Mouse (Mus musculus) c-Kit-negative CD71-positive TER-119-positive erythroid progenitor cells, embryonic 14.5 days (primary cell): ENCODE results near the gene Il27.

ENCODE experiments used
- DNase-seq: peaks from one replicate; pipeline ENCODE4 v3.0.0-alpha.2; 2013; ENCODE audit warnings: low read depth, low spot score

Gene Il27

GRCm38 (mm10) chr7:126607064-126607463 is 12.3 kb upstream of the Il27 start:
- DNase-seq: no peak

- no peak for DNase-seq
Measured at GRCm38 (mm10) chr7:126606611-126607010, 11.9 kb upstream of the Il27 start.

- no peak for DNase-seq
Measured at GRCm38 (mm10) chr7:126602650-126603049, 7.9 kb upstream of the Il27 start.

- no peak for DNase-seq
Measured at GRCm38 (mm10) chr7:126601896-126602295, 7.2 kb upstream of the Il27 start.

- no peak for DNase-seq
Measured at GRCm38 (mm10) chr7:126598919-126599318, 4.2 kb upstream of the Il27 start.

GRCm38 (mm10) chr7:126596414-126596813 is 1.7 kb upstream of the Il27 start:
- DNase-seq: no peak

GRCm38 (mm10) chr7:126595890-126596289 is 1.1 kb upstream of the Il27 start:
- no peak for DNase-seq

GRCm38 (mm10) chr7:126587779-126588178 is 7.0 kb downstream of the Il27 start:
- DNase-seq: no peak

- DNase-seq: no peak
Measured at GRCm38 (mm10) chr7:126586839-126587238, 7.9 kb downstream of the Il27 start.

GRCm38 (mm10) chr7:126585717-126586116 is 9.0 kb downstream of the Il27 start, which contains the start of gene Cln3:
Gene Cln3 (minus strand): TSS chr7:126585817.
- DNase-seq: no peak

- no peak for DNase-seq
Measured at GRCm38 (mm10) chr7:126584506-126584977, 10.2 kb downstream of the Il27 start, which contains the start of gene Apobr. Gene Apobr (plus strand): TSS chr7:126584942.

- DNase-seq: no peak
Measured at GRCm38 (mm10) chr7:126583761-126584160, 11.0 kb downstream of the Il27 start.

GRCm38 (mm10) chr7:126583251-126583709 is 11.5 kb downstream of the Il27 start:
- peak; percentile 64 for DNase-seq

- no peak for DNase-seq
Measured at GRCm38 (mm10) chr7:126582759-126583158, 12.0 kb downstream of the Il27 start.

- no peak for DNase-seq
Measured at GRCm38 (mm10) chr7:126581661-126582060, 13.1 kb downstream of the Il27 start.

GRCm38 (mm10) chr7:126579172-126579571 is 15.6 kb downstream of the Il27 start:
- no peak for DNase-seq

GRCm38 (mm10) chr7:126576946-126577345 is 17.8 kb downstream of the Il27 start:
- DNase-seq: peak; percentile 60

GRCm38 (mm10) chr7:126566094-126566765 is 28.5 kb downstream of the Il27 start, which contains the start of gene Eif3c:
Gene Eif3c (minus strand): TSS chr7:126566411.
- peak; percentile 77 for DNase-seq

- peak; percentile 49 for DNase-seq
Measured at GRCm38 (mm10) chr7:126565693-126566092, 29.0 kb downstream of the Il27 start.

GRCm38 (mm10) chr7:126556635-126557034 is 38.1 kb downstream of the Il27 start:
- DNase-seq: no peak

GRCm38 (mm10) chr7:126554796-126555195 is 39.9 kb downstream of the Il27 start:
- no peak for DNase-seq

- no peak for DNase-seq
Measured at GRCm38 (mm10) chr7:126545631-126546030, 49.1 kb downstream of the Il27 start.

GRCm38 (mm10) chr7:126541661-126542060 is 53.1 kb downstream of the Il27 start:
- DNase-seq: no peak
